In genomic region chr9:100548313-100548712, GRCm38 (mm10) we compare ENCODE assay signal across 10 mouse cellular contexts. TPM values are rescaled to one million over a fixed set of nuclear protein-coding genes. Genes with fewer than 3 reads are reported as not detected.
DNase-seq lines count a peak whose midpoint lies in the region; ATAC-seq lines count a peak whose summit lies in the region.
"Had no signal": no experiment of that assay in that cellular context is flagged by ENCODE, and none has a peak within 500 bp of the region (broad histone marks: within the 10 kb centered on the region; RNA-seq: fewer than 3 reads in every experiment).

No protein-coding gene starts in this region.

- H3K4me3 ChIP-seq in embryonic facial prominence, embryonic 11.5 days (ENCODE audit: low read depth, low read length): no peak overlapping the region
- H3K4me3 ChIP-seq in embryonic facial prominence, embryonic 10.5 days: no peak overlapping the region
- H3K4me3 ChIP-seq in midbrain, embryonic 11.5 days (ENCODE audit: low read depth, low read length): no peak overlapping the region
- no peak overlapping the region for H3K4me3 ChIP-seq in midbrain, embryonic 10.5 days
- no peak overlapping the region for H3K4me3 ChIP-seq in hindbrain, embryonic 10.5 days
- H3K4me3 ChIP-seq: embryonic facial prominence, embryonic 12.5 days; heart, embryonic 15.5 days had no signal

- no peak for ATAC-seq in embryonic facial prominence, embryonic 11.5 days (replicated peaks; ENCODE audit: insufficient number of reproducible peaks, low FRiP score, low TSS enrichment, low read depth)
- ATAC-seq in midbrain, embryonic 11.5 days (ENCODE audit: low FRiP score): no peak

- H3K36me3 ChIP-seq in embryonic facial prominence, embryonic 11.5 days (replicated peaks; ENCODE audit: control insufficient read depth, insufficient read depth, low read depth, low read length): no peaks in the 10 kb centered on the region
- peaks cover 22% of the 10 kb centered on the region for H3K36me3 ChIP-seq in embryonic facial prominence, embryonic 10.5 days (replicated peaks)
- H3K36me3 ChIP-seq in midbrain, embryonic 11.5 days (ENCODE audit: control insufficient read depth, insufficient read depth, low read length): no peaks in the 10 kb centered on the region
- peaks cover 27% of the 10 kb centered on the region for H3K36me3 ChIP-seq in midbrain, embryonic 10.5 days
- H3K36me3 ChIP-seq in hindbrain, embryonic 10.5 days: peaks cover 33% of the 10 kb centered on the region
- H3K36me3 ChIP-seq: heart, embryonic 15.5 days had no signal

- H3K4me1 ChIP-seq in embryonic facial prominence, embryonic 11.5 days (ENCODE audit: control insufficient read depth, insufficient read depth, low read length): no peaks in the 10 kb centered on the region
- peaks cover 19% of the 10 kb centered on the region for H3K4me1 ChIP-seq in embryonic facial prominence, embryonic 10.5 days
- H3K4me1 ChIP-seq in midbrain, embryonic 11.5 days (ENCODE audit: control insufficient read depth, insufficient read depth, low read length): peaks cover 6% of the 10 kb centered on the region; the same call in 1 of the 2 replicates
- H3K4me1 ChIP-seq in midbrain, embryonic 10.5 days: peaks cover 28% of the 10 kb centered on the region
- peaks cover 25% of the 10 kb centered on the region for H3K4me1 ChIP-seq in hindbrain, embryonic 10.5 days (replicated peaks)

- peak; percentile 15 for DNase-seq in embryonic facial prominence, embryonic 11.5 days (ENCODE audit: low spot score)
- DNase-seq in embryonic facial prominence, embryonic 10.5 days (ENCODE audit: low spot score): no peak
- peak; percentile 83 for DNase-seq in midbrain, embryonic 11.5 days (ENCODE audit: low spot score, missing footprints)
- DNase-seq in midbrain, embryonic 10.5 days (ENCODE audit: low spot score): no peak
- peak; percentile 77 for DNase-seq in induced T-regulatory cell, adult 2 months (ENCODE audit: low read depth)
- DNase-seq in thymus, postnatal 10 days (ENCODE audit: low spot score in 2 of 2): peak; percentile 23 to 46
- no peak for DNase-seq in hindbrain, embryonic 10.5 days (ENCODE audit: low spot score)
- no peak for DNase-seq in urinary bladder, postnatal 4 days (ENCODE audit: low spot score in 2 of 2)

- 81% methylated on average over 2 of the region's 2 CpGs for WGBS in embryonic facial prominence, embryonic 11.5 days
- 84% methylated on average over 2 of the region's 2 CpGs for WGBS in embryonic facial prominence, embryonic 10.5 days
- WGBS in midbrain, embryonic 11.5 days: 86% methylated on average over 2 of the region's 2 CpGs
- 87% methylated on average over 2 of the region's 2 CpGs for WGBS in midbrain, embryonic 10.5 days
- WGBS in hindbrain, embryonic 10.5 days: 88% methylated on average over 2 of the region's 2 CpGs

- no peak overlapping the region for H3K27ac ChIP-seq in embryonic facial prominence, embryonic 11.5 days (replicated peaks; ENCODE audit: low read depth, low read length)
- no peak overlapping the region for H3K27ac ChIP-seq in embryonic facial prominence, embryonic 10.5 days (replicated peaks)
- H3K27ac ChIP-seq in midbrain, embryonic 11.5 days (ENCODE audit: low read depth, low read length): no peak overlapping the region
- H3K27ac ChIP-seq in midbrain, embryonic 10.5 days (replicated peaks): no peak overlapping the region
- H3K27ac ChIP-seq in hindbrain, embryonic 10.5 days: no peak overlapping the region
- H3K27ac ChIP-seq: embryonic facial prominence, embryonic 12.5 days; heart, embryonic 15.5 days had no signal

- no peak overlapping the region for H3K4me2 ChIP-seq in embryonic facial prominence, embryonic 11.5 days (ENCODE audit: low read depth, low read length)
- no peak overlapping the region for H3K4me2 ChIP-seq in midbrain, embryonic 11.5 days
- H3K4me2 ChIP-seq: embryonic facial prominence, embryonic 12.5 days; heart, embryonic 15.5 days had no signal

- H3K9me3 ChIP-seq in embryonic facial prominence, embryonic 11.5 days (replicated peaks; ENCODE audit: control insufficient read depth, low read length): no peaks in the 10 kb centered on the region
- peaks cover 8% of the 10 kb centered on the region for H3K9me3 ChIP-seq in embryonic facial prominence, embryonic 10.5 days
- peaks cover 5% of the 10 kb centered on the region; the same call in 1 of the 2 replicates for H3K9me3 ChIP-seq in midbrain, embryonic 11.5 days (ENCODE audit: control insufficient read depth, low read length)
- peaks cover 12% of the 10 kb centered on the region for H3K9me3 ChIP-seq in midbrain, embryonic 10.5 days (replicated peaks)
- peaks cover 13% of the 10 kb centered on the region for H3K9me3 ChIP-seq in hindbrain, embryonic 10.5 days
- H3K9me3 ChIP-seq: embryonic facial prominence, embryonic 12.5 days; heart, embryonic 15.5 days had no signal

- no peaks in the 10 kb centered on the region for H3K27me3 ChIP-seq in embryonic facial prominence, embryonic 11.5 days (ENCODE audit: control insufficient read depth, insufficient read depth, low read length)
- no peaks in the 10 kb centered on the region for H3K27me3 ChIP-seq in embryonic facial prominence, embryonic 10.5 days (replicated peaks; ENCODE audit: low read depth, poor library complexity, severe bottlenecking)
- no peaks in the 10 kb centered on the region for H3K27me3 ChIP-seq in midbrain, embryonic 11.5 days (ENCODE audit: control insufficient read depth, insufficient read depth, low read length)
- H3K27me3 ChIP-seq in midbrain, embryonic 10.5 days (ENCODE audit: low read depth, poor library complexity, severe bottlenecking): no peaks in the 10 kb centered on the region
- no peaks in the 10 kb centered on the region for H3K27me3 ChIP-seq in hindbrain, embryonic 10.5 days (ENCODE audit: insufficient read depth, poor library complexity, severe bottlenecking)
- H3K27me3 ChIP-seq: embryonic facial prominence, embryonic 12.5 days; heart, embryonic 15.5 days had no signal

- no peak overlapping the region for H3K9ac ChIP-seq in embryonic facial prominence, embryonic 11.5 days (replicated peaks; ENCODE audit: low read length)
- no peak overlapping the region for H3K9ac ChIP-seq in midbrain, embryonic 11.5 days (ENCODE audit: low read length)
- H3K9ac ChIP-seq: embryonic facial prominence, embryonic 12.5 days; heart, embryonic 15.5 days had no signal

RNA-seq across cellular contexts. Expression of gene Nck1, which starts 2.4 kb away (rescaled TPM):
- 84.5 and 92.5 TPM in 2 replicates for polyA plus RNA-seq in embryonic facial prominence, embryonic 11.5 days (2014; fragmentation: Nextera tagmentation; extraction: Ambion mirVana)
- polyA plus RNA-seq in embryonic facial prominence, embryonic 10.5 days (2016; fragmentation: Nextera tagmentation; extraction: Ambion mirVana): 61.4 and 62.0 TPM in 2 replicates
- 77.8 and 79.9 TPM in 2 replicates for polyA plus RNA-seq in midbrain, embryonic 11.5 days (2014; fragmentation: Nextera tagmentation; extraction: Ambion mirVana)
- polyA plus RNA-seq in midbrain, embryonic 10.5 days (2016; fragmentation: Nextera tagmentation; extraction: Ambion mirVana): 58.8 and 63.5 TPM in 2 replicates
- 56.0 and 62.1 TPM in 2 replicates for polyA plus RNA-seq in hindbrain, embryonic 10.5 days (2016; fragmentation: Nextera tagmentation; extraction: Ambion mirVana)

RNA-seq across cellular contexts. Expression of gene Slc35g2, which starts 22.6 kb away (rescaled TPM):
- polyA plus RNA-seq in embryonic facial prominence, embryonic 11.5 days (2014; fragmentation: Nextera tagmentation; extraction: Ambion mirVana): 5.5 and 5.9 TPM in 2 replicates
- 2.5 and 2.9 TPM in 2 replicates for polyA plus RNA-seq in embryonic facial prominence, embryonic 10.5 days (2016; fragmentation: Nextera tagmentation; extraction: Ambion mirVana)
- polyA plus RNA-seq in midbrain, embryonic 11.5 days (2014; fragmentation: Nextera tagmentation; extraction: Ambion mirVana): 8.5 and 9.1 TPM in 2 replicates
- 6.5 TPM in 2 replicates for polyA plus RNA-seq in midbrain, embryonic 10.5 days (2016; fragmentation: Nextera tagmentation; extraction: Ambion mirVana)
- polyA plus RNA-seq in hindbrain, embryonic 10.5 days (2016; fragmentation: Nextera tagmentation; extraction: Ambion mirVana): 5.2 and 7.4 TPM in 2 replicates

RNA-seq across cellular contexts. Expression of gene Stag1, which starts 49.3 kb away (rescaled TPM):
- polyA plus RNA-seq in embryonic facial prominence, embryonic 11.5 days (2014; fragmentation: Nextera tagmentation; extraction: Ambion mirVana): 54.9 and 61.7 TPM in 2 replicates
- 60.1 and 61.2 TPM in 2 replicates for polyA plus RNA-seq in embryonic facial prominence, embryonic 10.5 days (2016; fragmentation: Nextera tagmentation; extraction: Ambion mirVana)
- polyA plus RNA-seq in midbrain, embryonic 11.5 days (2014; fragmentation: Nextera tagmentation; extraction: Ambion mirVana): 57.1 and 64.3 TPM in 2 replicates
- polyA plus RNA-seq in midbrain, embryonic 10.5 days (2016; fragmentation: Nextera tagmentation; extraction: Ambion mirVana): 50.8 and 51.6 TPM in 2 replicates
- 40.6 and 58.0 TPM in 2 replicates for polyA plus RNA-seq in hindbrain, embryonic 10.5 days (2016; fragmentation: Nextera tagmentation; extraction: Ambion mirVana)

Comparison
In these comparisons a context has a peak if more than half of its experiments do, and no peak if none do; other contexts are left out.
1. DNase-seq: peak in embryonic facial prominence, embryonic 11.5 days (single experiment), midbrain, embryonic 11.5 days (single experiment), induced T-regulatory cell, adult 2 months (single experiment) and thymus, postnatal 10 days (2 of 2); none in embryonic facial prominence, embryonic 10.5 days (single experiment), midbrain, embryonic 10.5 days (single experiment), hindbrain, embryonic 10.5 days (single experiment) and urinary bladder, postnatal 4 days (0 of 2).